Mouse (Mus musculus): ENCODE measurements at regions not wholly inside any gene's neighbourhood (a gene's known extent, or its start where the extent isn't known, plus 50 kb on each side); places are given as distances from the start of the nearest gene placed in this dataset.
A peak's percentile ranks its signal among the peaks of the same experiment; 100 is the strongest.
"Not testable (repeated sequence)": the region's sequence is repeated elsewhere in the genome, so short reads cannot be mapped to it uniquely, and the experiment has no call there.

GRCm38 (mm10) chr12:9655794-9656193, 85.9 kb downstream of the Osr1 start:
- ATAC-seq (ENCODE audit: low TSS enrichment) = no peak

GRCm38 (mm10) chr12:9656324-9656723, 86.4 kb downstream of the Osr1 start:
- no peak for ATAC-seq (ENCODE audit: low TSS enrichment)

GRCm38 (mm10) chr12:9657199-9657766, 87.4 kb downstream of the Osr1 start:
- no peak for ATAC-seq (ENCODE audit: low TSS enrichment)

GRCm38 (mm10) chr12:9657793-9658192, 87.9 kb downstream of the Osr1 start:
- no peak for ATAC-seq (ENCODE audit: low TSS enrichment)

- no peak for ATAC-seq (ENCODE audit: low TSS enrichment)
Observed at GRCm38 (mm10) chr12:9660299-9660698, 90.4 kb downstream of the Osr1 start.

- ATAC-seq (ENCODE audit: low TSS enrichment) = no peak
Observed at GRCm38 (mm10) chr12:9688776-9689175, 118.9 kb downstream of the Osr1 start.

GRCm38 (mm10) chr12:9689541-9689940, 119.6 kb downstream of the Osr1 start:
- ATAC-seq (ENCODE audit: low TSS enrichment) = peak; percentile 96

GRCm38 (mm10) chr12:9732921-9733320, 163.0 kb downstream of the Osr1 start:
- no peak for ATAC-seq (ENCODE audit: low TSS enrichment)

- ATAC-seq (ENCODE audit: low TSS enrichment) = no peak
Observed at GRCm38 (mm10) chr12:9744709-9745395, 174.9 kb downstream of the Osr1 start.

GRCm38 (mm10) chr12:9751261-9752078, 181.6 kb downstream of the Osr1 start:
- ATAC-seq (ENCODE audit: low TSS enrichment) = no peak

- no peak for ATAC-seq (ENCODE audit: low TSS enrichment)
Observed at GRCm38 (mm10) chr12:9752079-9752450, 182.1 kb downstream of the Osr1 start.

- ATAC-seq (ENCODE audit: low TSS enrichment) = no peak
Observed at GRCm38 (mm10) chr12:9756411-9756810, 186.5 kb downstream of the Osr1 start.

GRCm38 (mm10) chr12:9760818-9761217, 190.9 kb downstream of the Osr1 start:
- ATAC-seq (ENCODE audit: low TSS enrichment) = no peak

GRCm38 (mm10) chr12:9762291-9762811, 192.4 kb downstream of the Osr1 start:
- not testable (repeated sequence) for ATAC-seq (ENCODE audit: low TSS enrichment)

- no peak for ATAC-seq (ENCODE audit: low TSS enrichment)
Observed at GRCm38 (mm10) chr12:9762842-9763241, 192.9 kb downstream of the Osr1 start.

- no peak for ATAC-seq (ENCODE audit: low TSS enrichment)
Observed at GRCm38 (mm10) chr12:9770908-9771307, 201.0 kb downstream of the Osr1 start.

GRCm38 (mm10) chr12:9772875-9773274, 203.0 kb downstream of the Osr1 start:
- ATAC-seq (ENCODE audit: low TSS enrichment) = no peak

- ATAC-seq (ENCODE audit: low TSS enrichment) = no peak
Observed at GRCm38 (mm10) chr12:9802284-9802683, 232.4 kb downstream of the Osr1 start.

GRCm38 (mm10) chr12:9807406-9807805, 237.5 kb downstream of the Osr1 start:
- ATAC-seq (ENCODE audit: low TSS enrichment) = no peak

- no peak for ATAC-seq (ENCODE audit: low TSS enrichment)
Observed at GRCm38 (mm10) chr12:9833273-9833672, 263.4 kb downstream of the Osr1 start.

- ATAC-seq (ENCODE audit: low TSS enrichment) = no peak
Observed at GRCm38 (mm10) chr12:9839198-9839845, 269.4 kb downstream of the Osr1 start.

GRCm38 (mm10) chr12:9839949-9840348, 270.0 kb downstream of the Osr1 start:
- ATAC-seq (ENCODE audit: low TSS enrichment) = no peak
